Mouse (Mus musculus) G1E-ER4 (cell line): ENCODE data around the gene Cideb. TPM values are rescaled to one million over a fixed set of nuclear protein-coding genes. Genes with fewer than 3 reads are reported as not detected.

ENCODE experiments used
- GATA1 ChIP-seq: IDR thresholded peaks from one replicate; pipeline ENCODE4 v1.8.0; 2012; ENCODE audit warnings: low read length, inconsistent platforms
- polyA plus RNA-seq: library from polyadenylated mRNA; stranded (reverse); fragments of >175 nt; gene quantifications from 2 replicates; pipeline ENCODE4 v1.2.3, GENCODE M21; 2012

The Cideb gene
- polyA plus RNA-seq, 1 experiment, result not detected

DNA sequence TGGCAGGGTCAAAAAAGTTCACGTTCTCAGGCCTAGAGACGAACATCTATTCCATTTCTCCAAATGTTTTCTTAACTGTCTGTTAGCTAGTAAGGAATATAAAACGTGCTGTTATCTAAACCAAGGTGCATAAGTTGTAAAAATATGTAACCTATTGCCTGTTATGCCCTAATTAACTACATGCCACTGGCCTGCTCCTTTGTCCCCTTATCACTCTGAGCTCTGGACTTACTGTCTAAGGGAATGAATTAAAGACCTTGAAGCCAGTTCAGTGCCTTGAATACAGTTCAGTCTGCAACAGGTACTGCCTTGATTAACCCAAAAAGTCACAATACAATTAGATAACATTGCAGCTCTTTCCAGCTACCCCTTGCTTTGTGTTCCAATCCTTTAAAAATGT is 22.9 kb downstream of the Cideb start:
- no peak for TF ChIP-seq GATA1

DNA sequence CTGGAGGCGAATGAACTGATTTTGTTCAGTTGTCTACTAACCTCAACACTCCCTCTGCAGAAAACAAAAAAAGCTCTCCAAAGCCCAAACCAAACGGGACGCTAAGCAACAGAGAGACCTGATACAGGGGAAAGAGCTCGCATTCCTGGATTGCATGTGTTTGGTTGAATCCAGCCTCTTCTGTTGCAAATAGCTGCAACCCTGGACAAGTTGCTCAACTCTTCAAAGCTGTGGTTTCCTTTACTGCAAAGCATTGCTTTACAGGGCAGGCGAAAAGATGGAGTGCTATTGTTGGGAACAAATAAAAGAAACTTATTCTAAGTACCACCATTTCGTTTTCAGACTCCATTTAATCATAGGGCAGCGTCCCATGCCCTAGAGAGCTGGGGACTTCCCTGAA is 23.4 kb downstream of the Cideb start:
- TF ChIP-seq GATA1, result no peak

DNA sequence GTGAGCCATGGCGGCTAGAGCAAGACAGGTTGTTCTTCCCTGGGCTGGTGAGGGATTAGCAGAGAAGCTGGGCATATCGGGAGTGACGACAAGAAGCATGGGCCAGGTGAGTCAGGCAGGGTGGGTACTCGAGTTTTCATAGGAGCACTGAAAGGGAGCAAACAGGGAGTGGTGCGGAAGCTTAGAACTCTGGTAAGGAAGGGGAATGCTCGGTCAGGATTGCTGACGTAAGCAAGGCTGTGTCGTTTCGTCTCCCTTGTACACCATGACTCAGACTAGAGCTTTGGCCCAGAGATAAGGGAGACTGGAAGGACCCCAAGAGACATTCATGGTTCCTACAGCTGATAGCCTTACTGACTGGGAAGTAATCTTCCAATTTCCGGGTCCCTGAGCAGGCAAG is 24.4 kb downstream of the Cideb start:
- TF ChIP-seq GATA1, result no peak

DNA sequence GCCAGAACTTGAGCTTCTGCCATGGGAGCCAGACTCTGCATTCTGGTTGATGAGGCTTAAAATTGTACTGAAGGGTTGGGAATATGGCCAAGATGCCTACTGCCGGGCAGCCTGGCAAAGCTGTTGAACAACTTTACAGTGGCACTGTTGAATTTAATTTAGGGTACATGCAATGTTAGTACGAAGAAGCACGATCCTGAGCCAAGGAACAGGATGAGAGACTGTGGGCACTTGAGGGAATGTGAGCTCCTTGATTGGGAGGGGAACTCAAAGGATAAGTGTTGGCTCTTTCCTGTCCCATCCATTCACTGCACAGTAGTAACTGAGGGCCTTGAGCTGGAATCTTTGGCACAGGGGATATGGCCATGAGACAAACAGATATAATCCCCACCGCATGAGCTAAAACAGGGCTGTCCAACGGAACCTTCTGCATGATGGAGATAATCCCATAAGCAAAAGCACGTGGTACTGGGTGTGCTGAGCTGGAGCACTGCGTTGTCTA is 27.7 kb downstream of the Cideb start:
- no peak for TF ChIP-seq GATA1

DNA sequence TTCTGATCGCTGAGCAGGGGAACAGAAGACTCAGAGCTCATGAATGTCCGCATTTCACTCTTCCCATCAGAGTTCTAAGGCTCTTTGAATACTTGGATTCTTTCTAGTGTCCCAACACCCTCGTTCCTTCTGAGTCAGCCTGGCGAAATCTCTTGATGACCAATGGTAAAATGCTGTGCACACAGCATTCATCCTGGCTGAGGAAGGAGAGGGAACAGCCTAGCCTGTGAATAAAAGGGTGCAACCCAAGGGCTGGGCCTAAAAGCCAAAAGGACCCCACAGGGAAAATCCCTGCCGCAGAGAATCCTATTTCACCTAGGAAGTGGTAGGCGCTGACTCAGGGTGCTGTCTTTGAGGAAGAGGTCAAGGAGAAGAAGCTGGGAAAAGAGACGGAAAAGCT is 28.1 kb downstream of the Cideb start:
- no peak for TF ChIP-seq GATA1

GRCm38 (mm10) chr14:55727889-55728685 is 30.2 kb downstream of the Cideb start:
- no peak for TF ChIP-seq GATA1

DNA sequence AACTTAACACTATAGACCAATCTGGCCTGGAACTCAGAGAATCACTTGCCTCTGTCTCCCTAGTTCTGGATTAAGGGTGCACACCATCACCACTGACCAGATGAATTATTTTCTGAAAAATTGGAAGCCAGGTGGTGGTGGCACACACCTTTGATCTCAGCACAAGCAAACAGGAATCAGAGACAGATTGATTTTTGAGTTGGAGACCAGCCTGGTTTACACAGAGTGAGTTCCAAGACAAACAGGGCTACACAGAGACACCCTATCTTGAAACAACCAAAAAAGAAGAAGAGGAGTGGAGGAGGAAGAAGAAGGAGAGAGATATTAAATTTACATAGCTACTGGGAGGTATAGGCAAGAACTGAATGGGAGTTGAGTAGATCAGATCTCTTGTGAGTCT is 32.0 kb downstream of the Cideb start:
- no peak for TF ChIP-seq GATA1

DNA sequence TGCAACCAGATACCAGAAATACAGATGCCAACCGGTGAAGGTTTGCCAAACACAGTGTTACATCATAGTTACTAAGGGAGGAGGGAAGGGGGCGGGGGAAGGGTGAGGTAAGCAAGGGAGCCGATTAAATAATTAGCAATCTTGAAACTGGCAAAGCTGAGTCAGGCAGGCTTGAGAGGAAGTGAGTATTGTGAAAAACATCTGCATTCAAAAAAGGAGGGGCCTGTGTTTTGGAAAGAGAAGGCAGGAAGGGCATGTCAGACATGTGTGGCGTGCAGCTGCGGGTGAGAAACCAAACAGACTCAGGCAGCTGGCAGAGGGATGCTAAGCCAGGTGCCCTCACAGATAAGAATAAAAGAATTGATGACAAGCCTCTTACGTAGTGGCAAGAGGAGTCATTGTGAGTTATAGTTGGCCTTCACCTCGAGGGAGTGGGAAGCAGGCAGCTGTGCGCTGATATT is 33.8 kb downstream of the Cideb start:
- TF ChIP-seq GATA1, result no peak

DNA sequence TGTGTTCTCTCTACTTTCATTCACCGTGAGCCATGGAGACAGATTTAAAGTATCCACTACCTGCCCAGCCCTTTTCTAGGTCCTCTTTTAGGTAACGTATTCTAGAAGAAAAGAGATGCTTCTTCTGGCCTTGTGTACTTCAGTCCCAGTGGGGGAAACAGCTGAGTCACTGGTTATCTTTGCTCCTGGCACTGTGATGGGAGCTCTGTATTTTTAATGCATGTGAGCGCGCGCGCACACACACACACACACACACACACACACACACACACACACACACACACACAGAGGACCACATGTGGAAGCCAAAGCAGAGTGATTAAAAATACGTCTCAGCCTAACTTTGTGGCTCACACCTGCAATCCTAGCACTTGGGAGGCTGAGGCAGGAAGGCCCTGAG is 34.8 kb downstream of the Cideb start:
- no peak for TF ChIP-seq GATA1

DNA sequence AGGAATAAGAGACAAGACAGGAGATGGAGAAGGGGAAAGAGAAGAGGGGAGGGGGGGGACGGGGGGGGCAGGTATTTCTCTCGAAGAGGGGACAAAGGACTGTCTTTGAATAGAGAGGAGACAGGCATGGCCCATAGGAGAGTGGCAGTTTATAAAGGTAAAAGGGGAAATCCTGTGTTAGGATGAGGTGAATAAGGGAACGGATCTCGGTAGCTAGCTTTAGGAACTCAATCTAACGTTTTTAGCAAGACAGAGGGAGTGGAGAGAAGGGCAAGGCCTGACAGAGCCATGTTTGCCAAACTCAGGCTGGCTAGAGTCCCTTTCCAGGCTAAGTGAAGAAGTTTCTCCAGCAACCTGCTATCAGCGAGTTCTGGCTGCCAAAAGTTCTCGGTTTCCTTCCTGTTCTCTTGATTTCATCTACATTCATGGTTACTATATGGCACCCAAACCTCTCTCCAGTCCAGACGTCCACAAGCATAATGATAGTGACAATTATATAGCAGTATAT is 35.8 kb downstream of the Cideb start:
- TF ChIP-seq GATA1, result no peak

GRCm38 (mm10) chr14:55721700-55722437 is 36.4 kb downstream of the Cideb start, which contains the start of gene Rabggta:
Rabggta (minus strand) TSS chr14:55722263.
- TF ChIP-seq GATA1, result no peak

- TF ChIP-seq GATA1, result no peak
These were observed 37.2 kb downstream of the Cideb start for GRCm38 (mm10) chr14:55721076-55721475.

DNA sequence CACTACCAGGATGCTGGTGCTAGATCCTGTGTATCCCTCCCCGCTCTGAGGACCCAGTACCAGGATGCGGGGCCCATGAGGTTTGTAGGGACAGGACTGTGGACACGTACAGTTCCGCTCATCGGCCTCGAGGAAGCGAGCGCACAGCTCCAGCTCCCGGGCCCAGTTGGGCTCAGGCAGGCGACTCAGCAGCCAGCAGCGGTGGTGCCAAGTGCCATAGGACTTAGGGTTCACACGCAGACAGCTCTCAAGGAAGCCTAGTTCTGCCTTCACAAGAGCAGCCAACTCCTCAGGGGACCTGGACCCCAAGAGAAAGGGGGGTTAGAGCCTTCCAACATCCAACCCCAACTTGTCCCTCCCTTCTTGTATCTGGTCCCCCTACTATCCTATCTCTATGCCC is 37.6 kb downstream of the Cideb start:
- no peak for TF ChIP-seq GATA1

DNA sequence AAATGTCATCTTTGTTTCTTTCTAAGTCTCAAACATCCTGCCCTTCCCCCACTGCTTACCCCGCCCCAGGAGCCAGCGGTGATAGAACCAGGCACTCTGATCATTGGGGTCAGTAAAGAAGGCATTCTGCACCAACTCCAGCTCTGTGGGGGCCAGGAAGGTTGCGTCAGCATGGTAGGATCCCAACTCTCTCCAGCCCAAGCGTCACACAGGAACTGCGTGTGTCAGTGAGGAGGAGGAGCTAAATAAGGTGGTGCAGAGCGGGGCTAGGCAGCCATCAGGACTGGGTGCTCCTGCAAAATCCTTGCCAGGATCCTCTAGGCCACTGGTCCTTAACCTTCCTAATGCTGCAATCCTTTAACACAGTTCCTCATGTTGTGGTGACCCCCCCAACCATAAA is 38.5 kb downstream of the Cideb start:
- no peak for TF ChIP-seq GATA1

- TF ChIP-seq GATA1, result no peak
These were observed 41.4 kb downstream of the Cideb start for GRCm38 (mm10) chr14:55716884-55717283.

- TF ChIP-seq GATA1, result no peak
These were observed 42.0 kb downstream of the Cideb start for GRCm38 (mm10) chr14:55716271-55716670.
